Mouse (Mus musculus) stomach, embryonic 14.5 days (tissue): Measurements from ENCODE around the gene Samsn1. TPM values are rescaled to one million over a fixed set of nuclear protein-coding genes. Genes with fewer than 3 reads are reported as not detected.

Source experiments
- ATAC-seq: fragments of 200-750 bp; cut with Nextera tagmentation; 2 replicates; pipeline ENCODE4 v1.8.0; 2017; ENCODE audit warnings: low read depth, moderate TSS enrichment; ENCODE audit not compliant: insufficient number of reproducible peaks, insufficient read depth, low FRiP score
- H3K27ac ChIP-seq: fragments of 300-500 bp; sonication (generic); 2 replicates; pipeline ENCODE4 v1.5.1; 2014; ENCODE audit warnings: mild to moderate bottlenecking, low read length, moderate library complexity, mixed read lengths
- H3K27me3 ChIP-seq: fragments of 300-500 bp; sonication (generic); 2 replicates; pipeline ENCODE4 v1.6.1; 2014; ENCODE audit warnings: low read length, control low read depth, mixed read lengths; ENCODE audit not compliant: control insufficient read depth, insufficient read depth
- H3K36me3 ChIP-seq: fragments of 300-500 bp; sonication (generic); 2 replicates; pipeline ENCODE4 v1.6.1; 2014; ENCODE audit warnings: mild to moderate bottlenecking, control low read depth, low read length, moderate library complexity, mixed read lengths; ENCODE audit not compliant: control insufficient read depth, insufficient read depth
- H3K4me1 ChIP-seq: fragments of 300-500 bp; sonication (generic); 2 replicates; pipeline ENCODE4 v1.6.1; 2014; ENCODE audit warnings: low read length, control low read depth, mixed read lengths; ENCODE audit not compliant: control insufficient read depth, insufficient read depth
- H3K4me2 ChIP-seq: fragments of 300-500 bp; sonication (generic); replicated peaks from 2 replicates; pipeline ENCODE4 v1.6.1; 2014; ENCODE audit warnings: low read depth, low read length, control low read depth
- H3K4me3 ChIP-seq: fragments of 300-500 bp; sonication (generic); 2 replicates; pipeline ENCODE4 v1.5.1; 2014; ENCODE audit warnings: low read depth, low read length, control low read depth
- H3K9ac ChIP-seq: fragments of 300-500 bp; sonication (generic); replicated peaks from 2 replicates; pipeline ENCODE4 v1.6.1; 2014; ENCODE audit warnings: low read depth, mild to moderate bottlenecking, control low read depth, low read length, moderate library complexity, mixed read lengths
- H3K9me3 ChIP-seq: fragments of 300-500 bp; sonication (generic); 2 replicates; pipeline ENCODE4 v1.6.1; 2016; ENCODE audit warnings: low read depth, low read length, control low read depth; ENCODE audit not compliant: control insufficient read depth
- WGBS: fragments of 180-500 bp; shearing (Covaris S2); extraction: QIAGEN DNeasy Blood & Tissue Kit; methylation state at CpG from one replicate; pipeline ENCODE4 v1.1.7; 2014; 5-methylcytosine and 5-hydroxymethylcytosine counted together
- polyA plus RNA-seq: library from polyadenylated mRNA; unstranded; fragments of >200 nt; fragmentation: Nextera tagmentation; extraction: Ambion mirVana; gene quantifications from 2 replicates; pipeline ENCODE4 v1.2.1, GENCODE M21; 2014

The Samsn1 gene
- 1.2 and 2.1 TPM in 2 replicates for polyA plus RNA-seq

GRCm38 (mm10) chr16:76022181-76022580, at the start of gene Samsn1:
Gene Samsn1, minus strand, starts transcription at chr16:76022281.
- Histone ChIP-seq H3K9me3 (no peaks in the 10 kb centered on the region), H3K27me3 (no peaks in the 10 kb centered on the region), H3K4me3 (no peak within 1 kb of the TSS), H3K27ac (no peak within 1 kb of the TSS), H3K4me2 (no peak within 1 kb of the TSS), H3K36me3 (no peaks in the 10 kb centered on the region), H3K9ac (no peak within 1 kb of the TSS), H3K4me1 (no peaks in the 10 kb centered on the region)
- 75% methylated on average over 7 of the region's 7 CpGs for WGBS
- no peak for ATAC-seq

GRCm38 (mm10) chr16:76066082-76066635, 44.1 kb upstream of the Samsn1 start:
- no peak overlapping the region for H3K4me3 ChIP-seq
- no peak for ATAC-seq
- H3K9me3 ChIP-seq: no peaks in the 10 kb centered on the region
- no peak overlapping the region for H3K4me2 ChIP-seq
- 95% methylated on average over 14 of the region's 14 CpGs for WGBS
- H3K27ac ChIP-seq: no peak overlapping the region
- H3K4me1 ChIP-seq: no peaks in the 10 kb centered on the region
- no peaks in the 10 kb centered on the region for H3K36me3 ChIP-seq
- no peaks in the 10 kb centered on the region for H3K27me3 ChIP-seq
- H3K9ac ChIP-seq: no peak overlapping the region

- Histone ChIP-seq H3K4me2 (no peak overlapping the region), H3K9me3 (no peaks in the 10 kb centered on the region), H3K36me3 (no peaks in the 10 kb centered on the region), H3K9ac (no peak overlapping the region), H3K4me3 (no peak overlapping the region), H3K4me1 (no peaks in the 10 kb centered on the region), H3K27me3 (no peaks in the 10 kb centered on the region), H3K27ac (no peak overlapping the region)
- WGBS: 92% methylated on average over 7 of the region's 7 CpGs
- ATAC-seq: no peak
These were observed 32.9 kb upstream of the Samsn1 start for GRCm38 (mm10) chr16:76054976-76055375.

DNA sequence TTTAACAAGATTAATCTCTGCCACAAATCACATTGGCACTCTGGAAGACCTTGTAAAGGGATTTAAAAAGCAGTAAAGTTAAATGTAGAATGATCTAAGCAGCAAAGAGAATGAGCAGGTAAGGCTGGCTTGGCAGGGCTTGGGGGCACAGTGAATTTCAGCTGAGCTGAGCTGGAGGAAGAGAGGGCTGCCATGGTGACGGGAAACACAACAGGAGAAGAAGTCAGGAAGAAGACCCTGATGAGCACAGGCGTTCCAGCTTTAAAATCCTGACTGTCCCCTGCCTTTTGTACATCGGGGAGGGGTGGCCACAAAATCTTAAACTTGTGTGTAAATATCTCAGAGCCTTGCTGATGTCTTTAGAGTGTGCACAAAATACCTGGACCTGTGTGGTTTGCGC, 32.0 kb upstream of the Samsn1 start:
- Histone ChIP-seq H3K27ac (no peak overlapping the region), H3K27me3 (no peaks in the 10 kb centered on the region), H3K4me1 (no peaks in the 10 kb centered on the region), H3K9me3 (no peaks in the 10 kb centered on the region), H3K4me3 (no peak overlapping the region), H3K36me3 (no peaks in the 10 kb centered on the region), H3K4me2 (no peak overlapping the region), H3K9ac (no peak overlapping the region)
- 82% methylated on average over 4 of the region's 4 CpGs for WGBS
- no peak for ATAC-seq

DNA sequence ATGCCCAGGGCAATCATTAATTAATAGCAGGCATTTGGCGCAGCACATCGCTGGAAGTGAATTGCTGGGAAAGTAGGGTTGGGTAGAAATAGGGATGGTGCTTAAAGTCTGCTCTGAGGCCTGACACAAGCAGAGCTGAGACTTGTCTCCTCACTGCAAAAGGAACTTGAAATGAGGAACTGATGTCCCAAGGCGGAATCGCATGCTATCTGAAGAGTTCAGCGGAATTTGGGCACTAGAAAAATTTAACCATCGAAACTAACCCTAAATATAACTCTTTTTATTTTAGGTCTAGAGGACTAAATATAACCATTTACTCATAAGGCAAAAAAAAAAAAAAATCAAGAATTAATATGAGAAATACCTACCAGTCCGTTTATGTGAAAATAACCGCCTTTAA, 31.5 kb upstream of the Samsn1 start:
- no peaks in the 10 kb centered on the region for H3K9me3 ChIP-seq
- no peaks in the 10 kb centered on the region for H3K27me3 ChIP-seq
- no peak for ATAC-seq
- no peaks in the 10 kb centered on the region for H3K36me3 ChIP-seq
- no peak overlapping the region for H3K9ac ChIP-seq
- H3K4me1 ChIP-seq: no peaks in the 10 kb centered on the region
- H3K4me2 ChIP-seq: no peak overlapping the region
- H3K27ac ChIP-seq: no peak overlapping the region
- no peak overlapping the region for H3K4me3 ChIP-seq
- 88% methylated on average over 8 of the region's 8 CpGs for WGBS

GRCm38 (mm10) chr16:76047066-76047465, 25.0 kb upstream of the Samsn1 start:
- H3K4me3 ChIP-seq: no peak overlapping the region
- ATAC-seq: no peak
- H3K27me3 ChIP-seq: no peaks in the 10 kb centered on the region
- H3K9ac ChIP-seq: no peak overlapping the region
- no peak overlapping the region for H3K4me2 ChIP-seq
- no peaks in the 10 kb centered on the region for H3K36me3 ChIP-seq
- H3K9me3 ChIP-seq: no peaks in the 10 kb centered on the region
- H3K4me1 ChIP-seq: no peaks in the 10 kb centered on the region
- 37% methylated on average over 3 of the region's 3 CpGs for WGBS
- no peak overlapping the region for H3K27ac ChIP-seq

DNA sequence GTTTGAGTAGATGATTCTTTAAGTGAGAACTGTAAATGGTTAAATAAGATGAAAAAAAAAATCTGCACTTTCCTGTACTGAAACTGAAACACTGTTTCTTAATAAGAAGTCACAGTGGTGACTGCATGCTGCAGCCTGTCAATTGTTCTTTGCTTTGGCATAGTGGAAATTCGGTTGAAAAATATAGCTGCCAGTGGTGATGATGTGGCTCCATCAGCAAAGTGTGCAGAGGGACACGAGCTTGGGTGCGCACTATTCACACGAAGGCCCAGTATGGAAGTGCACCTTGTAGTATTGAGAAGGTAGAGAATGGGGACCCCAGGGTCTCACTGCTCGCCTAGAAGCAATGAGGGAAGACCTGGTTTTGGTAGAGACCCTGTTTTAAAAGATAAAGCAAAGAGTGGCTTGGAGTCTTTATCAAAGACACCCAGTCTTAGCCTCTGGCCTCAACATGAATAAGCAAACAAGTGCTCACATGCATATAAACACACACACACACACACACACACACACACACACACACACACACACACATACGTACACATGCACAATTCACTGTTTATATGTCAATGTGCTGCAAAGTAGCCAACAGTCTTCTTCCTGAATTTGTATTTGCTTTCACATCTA, 18.4 kb upstream of the Samsn1 start:
- no peak overlapping the region for H3K4me3 ChIP-seq
- H3K36me3 ChIP-seq: no peaks in the 10 kb centered on the region
- ATAC-seq: no peak
- no peak overlapping the region for H3K27ac ChIP-seq
- no peaks in the 10 kb centered on the region for H3K4me1 ChIP-seq
- no peak overlapping the region for H3K4me2 ChIP-seq
- no peaks in the 10 kb centered on the region for H3K9me3 ChIP-seq
- WGBS: 85% methylated on average over 6 of the region's 6 CpGs
- no peak overlapping the region for H3K9ac ChIP-seq
- no peaks in the 10 kb centered on the region for H3K27me3 ChIP-seq

DNA sequence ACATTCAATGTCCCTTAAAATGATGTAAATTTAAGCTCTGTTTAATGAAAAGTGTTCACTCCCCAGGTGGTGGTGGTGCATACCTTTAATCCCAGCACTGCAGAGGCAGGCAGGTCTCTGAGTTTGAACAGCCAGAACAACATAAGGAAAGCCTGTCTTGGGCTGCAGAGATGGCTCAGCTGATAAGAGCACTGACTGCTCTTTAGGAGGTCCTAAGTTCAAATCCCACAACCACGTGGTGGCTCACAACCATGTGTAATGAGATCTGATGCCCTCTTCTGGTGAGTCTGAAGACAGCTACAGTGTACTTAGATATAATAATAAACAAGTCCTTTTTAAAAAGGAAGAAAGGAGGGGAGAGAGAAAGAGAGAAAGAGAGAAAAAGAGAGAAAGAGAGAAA, 2.9 kb downstream of the Samsn1 start:
- H3K4me1 ChIP-seq: no peaks in the 10 kb centered on the region
- WGBS: 43% methylated on average over 1 of the region's 1 CpGs
- no peak overlapping the region for H3K27ac ChIP-seq
- H3K27me3 ChIP-seq: no peaks in the 10 kb centered on the region
- H3K4me3 ChIP-seq: no peak overlapping the region
- H3K9ac ChIP-seq: no peak overlapping the region
- H3K36me3 ChIP-seq: no peaks in the 10 kb centered on the region
- ATAC-seq: no peak
- H3K4me2 ChIP-seq: no peak overlapping the region
- H3K9me3 ChIP-seq: no peaks in the 10 kb centered on the region
